Mouse (Mus musculus): ENCODE data around the gene Acsbg1.
"Not testable (repeated sequence)": the region's sequence is repeated elsewhere in the genome, so short reads cannot be mapped to it uniquely, and the experiment has no call there.

Gene Acsbg1

GRCm38 (mm10) chr9:54661605-54662377 is at the start of gene Acsbg1:
Acsbg1 (minus strand) TSS chr9:54661870.
- peak; percentile 10 to 18 for DNase-seq (ENCODE audit: low spot score in 2 of 2)

- no peak for DNase-seq (ENCODE audit: low spot score in 2 of 2)
Observed at GRCm38 (mm10) chr9:54708085-54708484, 46.4 kb upstream of the Acsbg1 start.

GRCm38 (mm10) chr9:54707288-54707999 is 45.8 kb upstream of the Acsbg1 start:
- DNase-seq (ENCODE audit: low spot score in 2 of 2): peak in 1 of 2 experiments; percentile 23

- DNase-seq (ENCODE audit: low spot score in 2 of 2): no peak
Observed at GRCm38 (mm10) chr9:54705561-54705960, 43.9 kb upstream of the Acsbg1 start.

- DNase-seq (ENCODE audit: low spot score in 2 of 2): no peak
Observed at GRCm38 (mm10) chr9:54704361-54704760, 42.7 kb upstream of the Acsbg1 start.

GRCm38 (mm10) chr9:54702581-54702980 is 40.9 kb upstream of the Acsbg1 start:
- DNase-seq (ENCODE audit: low spot score in 2 of 2): no peak

GRCm38 (mm10) chr9:54700746-54701145 is 39.1 kb upstream of the Acsbg1 start:
- DNase-seq (ENCODE audit: low spot score in 2 of 2): no peak

- no peak for DNase-seq (ENCODE audit: low spot score in 2 of 2)
Observed at GRCm38 (mm10) chr9:54700174-54700475, 38.5 kb upstream of the Acsbg1 start.

GRCm38 (mm10) chr9:54699345-54700173 is 37.9 kb upstream of the Acsbg1 start:
- peak in 1 of 2 experiments; percentile 73 for DNase-seq (ENCODE audit: low spot score in 2 of 2)

- DNase-seq (ENCODE audit: low spot score in 2 of 2): no peak
Observed at GRCm38 (mm10) chr9:54699087-54699344, 37.3 kb upstream of the Acsbg1 start.

- DNase-seq (ENCODE audit: low spot score in 2 of 2): no peak
Observed at GRCm38 (mm10) chr9:54698318-54699086, 36.8 kb upstream of the Acsbg1 start, which contains the start of gene Dnaja4. Dnaja4 (plus strand) TSS chr9:54698873.

GRCm38 (mm10) chr9:54691241-54691805 is 29.7 kb upstream of the Acsbg1 start:
- DNase-seq (ENCODE audit: low spot score in 2 of 2): not testable (repeated sequence)

- not testable (repeated sequence) for DNase-seq (ENCODE audit: low spot score in 2 of 2)
Observed at GRCm38 (mm10) chr9:54690697-54691096, 29.0 kb upstream of the Acsbg1 start.

- DNase-seq (ENCODE audit: low spot score in 2 of 2): no peak
Observed at GRCm38 (mm10) chr9:54689446-54689845, 27.8 kb upstream of the Acsbg1 start.

GRCm38 (mm10) chr9:54687246-54688236 is 25.9 kb upstream of the Acsbg1 start:
- DNase-seq (ENCODE audit: low spot score in 2 of 2): no peak

GRCm38 (mm10) chr9:54683814-54684605 is 22.3 kb upstream of the Acsbg1 start:
- no peak for DNase-seq (ENCODE audit: low spot score in 2 of 2)

- no peak for DNase-seq (ENCODE audit: low spot score in 2 of 2)
Observed at GRCm38 (mm10) chr9:54682846-54683245, 21.2 kb upstream of the Acsbg1 start.

GRCm38 (mm10) chr9:54676531-54676986 is 14.9 kb upstream of the Acsbg1 start:
- DNase-seq (ENCODE audit: low spot score in 2 of 2): peak in 1 of 2 experiments; percentile 80

- DNase-seq (ENCODE audit: low spot score in 2 of 2): no peak
Observed at GRCm38 (mm10) chr9:54673887-54674286, 12.2 kb upstream of the Acsbg1 start.
